Mouse (Mus musculus): ENCODE results near the gene Olfr599. TPM values are rescaled to one million over a fixed set of nuclear protein-coding genes. Genes with fewer than 3 reads are reported as not detected.
"Not testable (repeated sequence)": the region's sequence is repeated elsewhere in the genome, so short reads cannot be mapped to it uniquely, and the experiment has no call there.

The Olfr599 gene
- polyA plus RNA-seq (2015; fragmentation: Nextera tagmentation; extraction: Ambion mirVana): not detected in 2 replicates

DNA sequence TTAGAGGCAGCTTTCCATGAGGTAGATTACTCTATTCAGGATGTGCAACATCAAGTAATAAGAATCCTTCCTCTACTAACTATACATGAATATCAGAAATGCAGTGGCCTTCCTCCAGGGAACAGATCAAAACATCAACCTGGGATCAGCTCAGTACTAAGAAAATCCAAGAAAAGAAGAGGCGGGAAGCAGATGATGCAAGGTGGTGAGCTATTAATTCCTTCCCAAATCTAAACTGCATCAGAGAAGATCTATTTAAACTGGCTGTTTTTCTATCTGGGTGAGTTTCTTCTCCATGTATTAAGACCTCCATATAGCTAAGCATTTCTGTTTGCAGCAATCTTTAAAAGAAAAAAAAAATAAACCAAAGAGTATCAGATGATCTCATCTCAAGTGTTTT, at the start of gene Olfr599:
Gene Olfr599, plus strand, starts transcription at position 301 of the 400 bp plus-strand sequence.
- H3K9ac ChIP-seq (ENCODE audit: low read depth, low read length): no peak within 1 kb of the TSS
- 78% methylated on average over 1 of the region's 1 CpGs for WGBS

GRCm38 (mm10) chr7:103305348-103305747, 30.4 kb upstream of the Olfr599 start, which contains the start of gene Olfr596:
Olfr596 (plus strand) TSS chr7:103305648.
- H3K36me3 ChIP-seq (ENCODE audit: insufficient read depth, low read length); H3K9me3 ChIP-seq (replicated peaks; ENCODE audit: low read length); H3K9ac ChIP-seq (ENCODE audit: low read depth, low read length); H3K27ac ChIP-seq; DNase-seq (ENCODE audit: low spot score); ATAC-seq (replicated peaks; ENCODE audit: low FRiP score, low read depth); H3K4me1 ChIP-seq (replicated peaks; ENCODE audit: insufficient read depth, low read length); H3K27me3 ChIP-seq (ENCODE audit: insufficient read depth, low read length); H3K4me2 ChIP-seq (ENCODE audit: low read length); H3K4me3 ChIP-seq (replicated peaks; ENCODE audit: low read depth, low read length): not testable (repeated sequence)
- 88% methylated on average over 2 of the region's 2 CpGs for WGBS

More for the DNA sequence above, at the start of gene Olfr599:
- H3K9me3 ChIP-seq (replicated peaks; ENCODE audit: low read length): no peaks in the 10 kb centered on the region
- TF ChIP-seq CTCF (IDR thresholded peaks at IDR 0.05; ENCODE audit: low read depth): no peak
- no peak for DNase-seq (ENCODE audit: low spot score)
- H3K4me1 ChIP-seq (replicated peaks; ENCODE audit: insufficient read depth, low read length): no peaks in the 10 kb centered on the region
- H3K27me3 ChIP-seq (ENCODE audit: insufficient read depth, low read length): no peaks in the 10 kb centered on the region
- H3K36me3 ChIP-seq (ENCODE audit: insufficient read depth, low read length): no peaks in the 10 kb centered on the region
- H3K27ac ChIP-seq: no peak within 1 kb of the TSS
- H3K4me3 ChIP-seq (replicated peaks; ENCODE audit: low read depth, low read length): no peak within 1 kb of the TSS
- H3K4me2 ChIP-seq (ENCODE audit: low read length): no peak within 1 kb of the TSS
- no peak for ATAC-seq (replicated peaks; ENCODE audit: low FRiP score, low read depth)

DNA sequence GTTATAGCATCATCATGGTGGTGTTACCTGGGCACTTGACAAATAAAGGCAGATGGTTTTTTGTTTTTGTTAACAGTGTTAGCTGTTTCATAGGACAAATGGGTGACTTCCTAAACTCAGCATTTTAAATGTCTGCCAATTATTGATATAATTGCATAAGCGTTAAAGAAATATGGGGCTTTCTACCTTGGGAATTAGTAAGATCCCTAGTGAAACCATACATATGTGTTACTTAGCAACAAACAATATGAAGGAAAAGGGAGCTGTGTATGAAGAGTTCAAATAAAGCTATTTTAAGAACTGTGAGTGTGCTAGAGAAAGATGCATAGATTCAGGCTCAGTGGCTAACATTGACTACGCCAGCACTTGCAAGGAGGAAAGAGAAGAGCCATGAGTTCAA, 19.7 kb upstream of the Olfr599 start, which contains the start of gene Olfr597:
Gene Olfr597, plus strand, starts transcription at position 301 of the 400 bp plus-strand sequence.
- H3K27me3 ChIP-seq (ENCODE audit: insufficient read depth, low read length); H3K4me2 ChIP-seq (ENCODE audit: low read length); H3K9ac ChIP-seq (ENCODE audit: low read depth, low read length); H3K4me1 ChIP-seq (replicated peaks; ENCODE audit: insufficient read depth, low read length); ATAC-seq (replicated peaks; ENCODE audit: low FRiP score, low read depth); DNase-seq (ENCODE audit: low spot score); H3K27ac ChIP-seq; H3K36me3 ChIP-seq (ENCODE audit: insufficient read depth, low read length); H3K4me3 ChIP-seq (replicated peaks; ENCODE audit: low read depth, low read length); H3K9me3 ChIP-seq (replicated peaks; ENCODE audit: low read length): not testable (repeated sequence)
- 88% methylated on average over 2 of the region's 2 CpGs for WGBS

- Histone ChIP-seq H3K4me1 (replicated peaks; ENCODE audit: insufficient read depth, low read length) (no peaks in the 10 kb centered on the region), H3K27ac (no peak within 1 kb of the TSS), H3K9me3 (replicated peaks; ENCODE audit: low read length) (no peaks in the 10 kb centered on the region), H3K9ac (ENCODE audit: low read depth, low read length) (no peak within 1 kb of the TSS), H3K27me3 (ENCODE audit: insufficient read depth, low read length) (no peaks in the 10 kb centered on the region), H3K4me3 (replicated peaks; ENCODE audit: low read depth, low read length) (no peak within 1 kb of the TSS), H3K4me2 (ENCODE audit: low read length) (no peak within 1 kb of the TSS), H3K36me3 (ENCODE audit: insufficient read depth, low read length) (no peaks in the 10 kb centered on the region)
- ATAC-seq (replicated peaks; ENCODE audit: low FRiP score, low read depth) (no peak), DNase-seq (ENCODE audit: low spot score) (no peak)
- TF ChIP-seq CTCF (IDR thresholded peaks at IDR 0.05; ENCODE audit: low read depth): no peak
Measured at GRCm38 (mm10) chr7:103323268-103323667, 12.4 kb upstream of the Olfr599 start, which contains the start of gene Olfr598. Olfr598 (plus strand) TSS chr7:103323568.

GRCm38 (mm10) chr7:103349569-103349968, 13.9 kb downstream of the Olfr599 start, which contains the start of gene Olfr600:
Olfr600 (minus strand) TSS chr7:103349669.
- no peak for TF ChIP-seq CTCF (IDR thresholded peaks at IDR 0.05; ENCODE audit: low read depth)
- H3K36me3 ChIP-seq (ENCODE audit: insufficient read depth, low read length): no peaks in the 10 kb centered on the region
- DNase-seq (ENCODE audit: low spot score) (no peak), ATAC-seq (replicated peaks; ENCODE audit: low FRiP score, low read depth) (no peak)
- H3K4me2 ChIP-seq (ENCODE audit: low read length): no peak within 1 kb of the TSS
- H3K4me1 ChIP-seq (replicated peaks; ENCODE audit: insufficient read depth, low read length): no peaks in the 10 kb centered on the region
- H3K27ac ChIP-seq: no peak within 1 kb of the TSS
- H3K9me3 ChIP-seq (replicated peaks; ENCODE audit: low read length): no peaks in the 10 kb centered on the region; the same call in 1 of the 2 replicates
- H3K4me3 ChIP-seq (replicated peaks; ENCODE audit: low read depth, low read length): no peak within 1 kb of the TSS
- no peak within 1 kb of the TSS for H3K9ac ChIP-seq (ENCODE audit: low read depth, low read length)
- no peaks in the 10 kb centered on the region for H3K27me3 ChIP-seq (ENCODE audit: insufficient read depth, low read length)

DNA sequence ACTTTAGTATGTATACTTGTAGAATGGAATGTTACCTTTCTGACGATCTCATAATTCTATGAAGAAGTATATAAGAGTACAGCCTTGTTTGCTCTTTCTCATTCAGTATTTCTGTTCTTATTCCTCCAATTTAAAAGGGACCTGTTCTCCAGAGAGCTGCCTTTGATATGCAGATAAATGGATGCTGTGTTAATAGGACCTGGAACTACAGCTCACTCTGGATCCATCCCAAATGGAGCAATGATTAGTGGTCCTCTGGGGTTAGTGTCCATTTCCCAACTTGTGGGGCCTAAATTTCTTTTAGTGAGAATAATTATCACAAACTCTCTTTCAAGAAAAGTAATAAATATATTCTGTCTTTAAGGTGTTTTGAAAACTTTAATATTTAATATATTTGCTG, 26.8 kb downstream of the Olfr599 start, which contains the start of gene Olfr601:
Gene Olfr601, minus strand, starts transcription at position 101 of the 400 bp plus-strand sequence.
- ATAC-seq (replicated peaks; ENCODE audit: low FRiP score, low read depth): no peak
- WGBS: 90% methylated on average over 1 of the region's 1 CpGs
- no peak within 1 kb of the TSS for H3K4me3 ChIP-seq (replicated peaks; ENCODE audit: low read depth, low read length)

GRCm38 (mm10) chr7:103386077-103386476, 50.4 kb downstream of the Olfr599 start, which contains the start of gene Olfr603:
Olfr603 (minus strand) TSS chr7:103386177.
- no peaks in the 10 kb centered on the region for H3K36me3 ChIP-seq (ENCODE audit: insufficient read depth, low read length)
- ATAC-seq (replicated peaks; ENCODE audit: low FRiP score, low read depth) (no peak), DNase-seq (ENCODE audit: low spot score) (no peak)
- no peak within 1 kb of the TSS for H3K4me3 ChIP-seq (replicated peaks; ENCODE audit: low read depth, low read length)
- no peaks in the 10 kb centered on the region for H3K9me3 ChIP-seq (replicated peaks; ENCODE audit: low read length)
- H3K4me1 ChIP-seq (replicated peaks; ENCODE audit: insufficient read depth, low read length): no peaks in the 10 kb centered on the region
- H3K9ac ChIP-seq (ENCODE audit: low read depth, low read length): no peak within 1 kb of the TSS
- no peak within 1 kb of the TSS for H3K4me2 ChIP-seq (ENCODE audit: low read length)
- no peak for TF ChIP-seq CTCF (IDR thresholded peaks at IDR 0.05; ENCODE audit: low read depth)
- no peaks in the 10 kb centered on the region for H3K27me3 ChIP-seq (ENCODE audit: insufficient read depth, low read length)
- no peak within 1 kb of the TSS for H3K27ac ChIP-seq

More for the DNA sequence above, 26.8 kb downstream of the Olfr599 start, which contains the start of gene Olfr601:
- no peak for TF ChIP-seq CTCF (IDR thresholded peaks at IDR 0.05; ENCODE audit: low read depth)
- no peak within 1 kb of the TSS for H3K27ac ChIP-seq
- no peak for DNase-seq (ENCODE audit: low spot score)
- H3K27me3 ChIP-seq (ENCODE audit: insufficient read depth, low read length): no peaks in the 10 kb centered on the region
- no peaks in the 10 kb centered on the region for H3K4me1 ChIP-seq (replicated peaks; ENCODE audit: insufficient read depth, low read length)
- no peak within 1 kb of the TSS for H3K4me2 ChIP-seq (ENCODE audit: low read length)
- H3K9me3 ChIP-seq (replicated peaks; ENCODE audit: low read length): no peaks in the 10 kb centered on the region
- no peaks in the 10 kb centered on the region for H3K36me3 ChIP-seq (ENCODE audit: insufficient read depth, low read length)
- H3K9ac ChIP-seq (ENCODE audit: low read depth, low read length): no peak within 1 kb of the TSS

Other genes starting within 250 kb of the Olfr599 start
- not detected in 2 replicates for gene Olfr585, start 238.2 kb upstream of the Olfr599 start, polyA plus RNA-seq (2015; fragmentation: Nextera tagmentation; extraction: Ambion mirVana)
- gene Olfr586, start 210.3 kb upstream of the Olfr599 start, polyA plus RNA-seq (2015; fragmentation: Nextera tagmentation; extraction: Ambion mirVana): not detected in 2 replicates
- gene Olfr588-ps1, start 195.0 kb upstream of the Olfr599 start, polyA plus RNA-seq (2015; fragmentation: Nextera tagmentation; extraction: Ambion mirVana): not detected in 2 replicates
- gene Olfr589, start 179.6 kb upstream of the Olfr599 start, polyA plus RNA-seq (2015; fragmentation: Nextera tagmentation; extraction: Ambion mirVana): not detected in 2 replicates
- gene Olfr591, start 157.6 kb upstream of the Olfr599 start, polyA plus RNA-seq (2015; fragmentation: Nextera tagmentation; extraction: Ambion mirVana): not detected in 2 replicates
- not detected in 2 replicates for gene Olfr592, start 151.1 kb upstream of the Olfr599 start, polyA plus RNA-seq (2015; fragmentation: Nextera tagmentation; extraction: Ambion mirVana)
- gene Olfr593, start 124.1 kb upstream of the Olfr599 start, polyA plus RNA-seq (2015; fragmentation: Nextera tagmentation; extraction: Ambion mirVana): not detected in 2 replicates
- not detected in 2 replicates for gene Olfr594, start 118.9 kb upstream of the Olfr599 start, polyA plus RNA-seq (2015; fragmentation: Nextera tagmentation; extraction: Ambion mirVana)
- not detected in 2 replicates for gene Usp17ld, start 83.4 kb upstream of the Olfr599 start, polyA plus RNA-seq (2015; fragmentation: Nextera tagmentation; extraction: Ambion mirVana)
- gene Olfr596, start 30.3 kb upstream of the Olfr599 start, polyA plus RNA-seq (2015; fragmentation: Nextera tagmentation; extraction: Ambion mirVana): not detected in 2 replicates
- not detected in 2 replicates for gene Olfr597, start 19.6 kb upstream of the Olfr599 start, polyA plus RNA-seq (2015; fragmentation: Nextera tagmentation; extraction: Ambion mirVana)
- gene Olfr598, start 12.3 kb upstream of the Olfr599 start, polyA plus RNA-seq (2015; fragmentation: Nextera tagmentation; extraction: Ambion mirVana): not detected in 2 replicates
- gene Olfr600, start 13.8 kb downstream of the Olfr599 start, polyA plus RNA-seq (2015; fragmentation: Nextera tagmentation; extraction: Ambion mirVana): not detected in 2 replicates
- not detected in 2 replicates for gene Olfr601, start 26.7 kb downstream of the Olfr599 start, polyA plus RNA-seq (2015; fragmentation: Nextera tagmentation; extraction: Ambion mirVana)
- not detected in 2 replicates for gene Olfr603, start 50.3 kb downstream of the Olfr599 start, polyA plus RNA-seq (2015; fragmentation: Nextera tagmentation; extraction: Ambion mirVana)
- gene Usp17lc, start 79.2 kb downstream of the Olfr599 start, polyA plus RNA-seq (2015; fragmentation: Nextera tagmentation; extraction: Ambion mirVana): not detected in 2 replicates
- not detected in 2 replicates for gene Olfr605, start 109.5 kb downstream of the Olfr599 start, polyA plus RNA-seq (2015; fragmentation: Nextera tagmentation; extraction: Ambion mirVana)
- gene Olfr606, start 113.1 kb downstream of the Olfr599 start, polyA plus RNA-seq (2015; fragmentation: Nextera tagmentation; extraction: Ambion mirVana): not detected in 2 replicates
- gene Olfr607, start 128.2 kb downstream of the Olfr599 start, polyA plus RNA-seq (2015; fragmentation: Nextera tagmentation; extraction: Ambion mirVana): not detected in 2 replicates
- gene Olfr608, start 134.0 kb downstream of the Olfr599 start, polyA plus RNA-seq (2015; fragmentation: Nextera tagmentation; extraction: Ambion mirVana): not detected in 2 replicates
- gene Olfr609, start 162.1 kb downstream of the Olfr599 start, polyA plus RNA-seq (2015; fragmentation: Nextera tagmentation; extraction: Ambion mirVana): not detected in 2 replicates
- gene Olfr610, start 176.2 kb downstream of the Olfr599 start, polyA plus RNA-seq (2015; fragmentation: Nextera tagmentation; extraction: Ambion mirVana): not detected in 2 replicates
- gene Olfr611, start 184.9 kb downstream of the Olfr599 start, polyA plus RNA-seq (2015; fragmentation: Nextera tagmentation; extraction: Ambion mirVana): not detected in 2 replicates
- gene Olfr612, start 206.8 kb downstream of the Olfr599 start, polyA plus RNA-seq (2015; fragmentation: Nextera tagmentation; extraction: Ambion mirVana): not detected in 2 replicates
- gene Olfr613, start 212.2 kb downstream of the Olfr599 start, polyA plus RNA-seq (2015; fragmentation: Nextera tagmentation; extraction: Ambion mirVana): not detected in 2 replicates
- not detected in 2 replicates for gene Olfr615, start 220.2 kb downstream of the Olfr599 start, polyA plus RNA-seq (2015; fragmentation: Nextera tagmentation; extraction: Ambion mirVana)
- gene Olfr616, start 233.2 kb downstream of the Olfr599 start, polyA plus RNA-seq (2015; fragmentation: Nextera tagmentation; extraction: Ambion mirVana): not detected in 2 replicates
- gene Olfr617, start 237.1 kb downstream of the Olfr599 start, polyA plus RNA-seq (2015; fragmentation: Nextera tagmentation; extraction: Ambion mirVana): not detected in 2 replicates

Measured in kidney, postnatal 0 days (tissue).